Mouse (Mus musculus) heart, postnatal 0 days (tissue): ENCODE measurements at regions not wholly inside any gene's neighbourhood (a gene's known extent, or its start where the extent isn't known, plus 50 kb on each side); places are given as distances from the start of the nearest gene placed in this dataset.
A peak's percentile ranks its signal among the peaks of the same experiment; 100 is the strongest.

Source experiments
- ATAC-seq: fragments of 200-750 bp; cut with Nextera tagmentation; 2 replicates; pipeline ENCODE4 v1.8.0; 2017; ENCODE audit warnings: low read depth, moderate number of reproducible peaks, moderate library complexity; ENCODE audit not compliant: insufficient read depth
- DNase-seq: peaks from one replicate; pipeline ENCODE4 v3.0.0-alpha.2; 2016; ENCODE audit warnings: low spot score
- H3K27ac ChIP-seq: fragments of 300-500 bp; sonication (generic); 2 replicates; pipeline ENCODE4 v1.5.1; 2014; ENCODE audit warnings: low read depth, mild to moderate bottlenecking
- H3K27me3 ChIP-seq: fragments of 300-500 bp; sonication (generic); 2 replicates; pipeline ENCODE4 v1.6.1; 2014; ENCODE audit warnings: low read length, mixed read lengths; ENCODE audit not compliant: control insufficient read depth, insufficient read depth
- H3K36me3 ChIP-seq: fragments of 300-500 bp; sonication (generic); replicated peaks from 2 replicates; pipeline ENCODE4 v1.6.1; 2014; ENCODE audit warnings: low read length, mixed read lengths; ENCODE audit not compliant: control insufficient read depth, insufficient read depth
- H3K4me1 ChIP-seq: fragments of 300-500 bp; sonication (generic); 2 replicates; pipeline ENCODE4 v1.6.1; 2014; ENCODE audit warnings: antibody characterized with exemption; ENCODE audit not compliant: control insufficient read depth, insufficient read depth
- H3K4me2 ChIP-seq: fragments of 300-500 bp; sonication (generic); 2 replicates; pipeline ENCODE4 v1.6.1; 2014; ENCODE audit warnings: low read depth, mild to moderate bottlenecking, low read length, moderate library complexity
- H3K4me3 ChIP-seq: fragments of 300-500 bp; sonication (generic); 2 replicates; pipeline ENCODE4 v1.5.1; 2014; ENCODE audit warnings: low read depth, low read length
- H3K9ac ChIP-seq: fragments of 300-500 bp; sonication (generic); replicated peaks from 2 replicates; pipeline ENCODE4 v1.6.1; 2014; ENCODE audit warnings: low read depth, low read length, mixed read lengths
- H3K9me3 ChIP-seq: fragments of 300-500 bp; sonication (generic); replicated peaks from 2 replicates; pipeline ENCODE4 v1.6.1; 2016; ENCODE audit warnings: low read length; ENCODE audit not compliant: control insufficient read depth
- CTCF ChIP-seq: IDR thresholded peaks from 2 replicates; pipeline ENCODE4 v1.5.1; 2016; ENCODE audit warnings: antibody characterized with exemption, control low read depth, low read depth
- EP300 ChIP-seq: IDR thresholded peaks from 2 replicates; pipeline ENCODE4 v1.6.1; 2016; ENCODE audit warnings: antibody characterized with exemption, low read depth
- WGBS: fragments of 180-500 bp; shearing (Covaris S2); extraction: QIAGEN DNeasy Blood & Tissue Kit; methylation state at CpG from one replicate; pipeline ENCODE4 v1.1.7; 2014; 5-methylcytosine and 5-hydroxymethylcytosine counted together

DNA sequence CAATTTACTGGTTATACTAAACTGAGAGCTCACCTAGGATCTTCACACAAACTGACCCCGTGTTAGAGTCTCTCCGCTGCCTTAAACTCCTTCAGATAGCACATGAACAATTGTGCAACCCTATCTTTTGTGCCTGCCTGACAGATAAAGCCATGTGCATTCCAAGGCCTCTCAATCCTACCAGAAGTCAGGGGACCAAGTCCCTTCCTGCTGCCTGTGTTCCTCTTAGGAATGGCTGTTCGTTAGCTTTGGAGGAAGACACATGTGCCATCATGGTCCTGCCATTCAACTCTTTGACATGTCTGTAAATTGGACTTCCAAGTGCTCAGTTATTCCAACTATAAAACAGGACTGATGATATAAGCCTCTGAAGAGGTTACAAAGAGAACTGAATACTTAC is 161.4 kb upstream of the Cpeb2 start:
- Histone ChIP-seq H3K4me1 (no peaks in the 10 kb centered on the region), H3K27ac (no peak overlapping the region), H3K9ac (no peak overlapping the region), H3K4me2 (no peak overlapping the region), H3K4me3 (no peak overlapping the region), H3K36me3 (no peaks in the 10 kb centered on the region), H3K9me3 (no peaks in the 10 kb centered on the region), H3K27me3 (no peaks in the 10 kb centered on the region)
- ATAC-seq, result no peak
- no peak for DNase-seq
- TF ChIP-seq CTCF (no peak), EP300 (no peak)
- WGBS, result 63% methylated on average over 3 of the region's 3 CpGs

DNA sequence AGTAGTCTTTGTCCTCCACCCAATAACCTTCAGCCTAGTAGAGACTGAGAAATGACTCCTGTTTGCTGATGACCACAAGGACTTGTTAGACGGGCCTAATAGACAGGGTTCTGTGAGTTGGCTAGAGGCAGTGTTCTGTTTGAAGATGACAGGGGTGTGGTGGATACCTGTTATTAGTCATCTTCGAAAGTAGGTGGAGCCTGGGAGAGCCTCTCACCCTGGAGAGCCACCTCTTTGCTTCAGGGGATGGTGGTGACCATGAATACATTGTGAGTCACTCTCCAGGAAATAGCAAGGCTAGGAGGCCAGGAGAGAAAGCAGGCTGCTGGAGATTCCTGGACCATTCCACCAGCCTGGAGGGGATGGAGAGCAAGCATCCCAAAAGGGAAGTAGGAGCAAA is 160.6 kb upstream of the Cpeb2 start:
- Histone ChIP-seq H3K4me2 (no peak overlapping the region), H3K9me3 (no peaks in the 10 kb centered on the region), H3K27ac (no peak overlapping the region), H3K4me3 (no peak overlapping the region), H3K36me3 (no peaks in the 10 kb centered on the region), H3K27me3 (no peaks in the 10 kb centered on the region), H3K4me1 (no peaks in the 10 kb centered on the region), H3K9ac (no peak overlapping the region)
- DNase-seq (no peak), ATAC-seq (no peak)
- WGBS, result 77% methylated on average over 2 of the region's 2 CpGs
- TF ChIP-seq CTCF (no peak), EP300 (no peak)

DNA sequence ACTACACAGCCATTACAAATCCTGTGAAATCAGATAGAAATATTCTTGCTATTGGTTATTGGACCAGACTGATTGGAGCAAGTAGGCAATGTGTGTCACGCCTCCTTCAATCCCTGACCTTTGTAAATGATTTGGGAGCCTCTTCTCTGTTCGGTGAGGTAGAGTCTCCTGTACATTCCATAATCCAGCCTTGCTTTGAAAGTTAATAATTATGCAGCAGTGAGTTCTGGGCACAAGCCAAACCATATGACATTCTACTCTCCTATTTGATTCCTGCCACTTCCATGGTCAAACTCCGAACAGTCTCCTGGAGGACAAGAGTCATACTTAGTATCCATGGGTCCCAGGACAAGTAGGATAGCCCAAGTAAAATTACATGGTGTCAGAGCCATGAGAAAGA is 158.4 kb upstream of the Cpeb2 start:
- H3K9me3 ChIP-seq, result no peaks in the 10 kb centered on the region
- no peak for TF ChIP-seq EP300
- no peak for TF ChIP-seq CTCF
- H3K4me3 ChIP-seq, result no peak overlapping the region
- H3K27me3 ChIP-seq, result no peaks in the 10 kb centered on the region
- H3K27ac ChIP-seq, result no peak overlapping the region
- 79% methylated on average over 3 of the region's 3 CpGs for WGBS
- no peak for ATAC-seq
- H3K4me1 ChIP-seq, result no peaks in the 10 kb centered on the region
- H3K9ac ChIP-seq, result no peak overlapping the region
- DNase-seq, result no peak
- H3K36me3 ChIP-seq, result no peaks in the 10 kb centered on the region
- no peak overlapping the region for H3K4me2 ChIP-seq

DNA sequence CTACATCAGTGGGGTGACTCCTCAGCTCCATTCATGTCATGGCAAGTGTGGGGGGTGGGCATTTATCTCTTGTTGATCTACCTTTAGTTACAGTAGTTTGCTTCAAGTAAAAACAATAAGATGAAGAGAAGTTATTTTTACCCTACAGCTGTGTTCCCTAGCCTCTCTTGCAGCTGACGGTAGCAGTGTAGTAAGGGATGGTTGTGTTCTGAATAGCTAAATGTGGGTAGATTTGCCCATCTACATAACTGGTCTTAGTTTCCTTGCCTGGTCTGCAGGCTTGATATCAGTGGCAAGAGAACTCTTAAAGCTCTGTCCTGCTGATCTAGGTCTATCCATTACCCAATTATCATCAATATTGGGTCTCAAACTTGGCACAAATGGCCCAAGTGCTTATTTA is 152.7 kb upstream of the Cpeb2 start:
- H3K4me3 ChIP-seq, result no peak overlapping the region
- ATAC-seq, result no peak
- WGBS, result 72% methylated on average over 1 of the region's 1 CpGs
- H3K36me3 ChIP-seq, result no peaks in the 10 kb centered on the region
- no peak overlapping the region for H3K4me2 ChIP-seq
- no peak overlapping the region for H3K27ac ChIP-seq
- no peaks in the 10 kb centered on the region for H3K9me3 ChIP-seq
- TF ChIP-seq CTCF (no peak), EP300 (no peak)
- DNase-seq, result no peak
- H3K4me1 ChIP-seq, result peaks cover 10% of the 10 kb centered on the region
- H3K9ac ChIP-seq, result no peak overlapping the region
- no peaks in the 10 kb centered on the region for H3K27me3 ChIP-seq

DNA sequence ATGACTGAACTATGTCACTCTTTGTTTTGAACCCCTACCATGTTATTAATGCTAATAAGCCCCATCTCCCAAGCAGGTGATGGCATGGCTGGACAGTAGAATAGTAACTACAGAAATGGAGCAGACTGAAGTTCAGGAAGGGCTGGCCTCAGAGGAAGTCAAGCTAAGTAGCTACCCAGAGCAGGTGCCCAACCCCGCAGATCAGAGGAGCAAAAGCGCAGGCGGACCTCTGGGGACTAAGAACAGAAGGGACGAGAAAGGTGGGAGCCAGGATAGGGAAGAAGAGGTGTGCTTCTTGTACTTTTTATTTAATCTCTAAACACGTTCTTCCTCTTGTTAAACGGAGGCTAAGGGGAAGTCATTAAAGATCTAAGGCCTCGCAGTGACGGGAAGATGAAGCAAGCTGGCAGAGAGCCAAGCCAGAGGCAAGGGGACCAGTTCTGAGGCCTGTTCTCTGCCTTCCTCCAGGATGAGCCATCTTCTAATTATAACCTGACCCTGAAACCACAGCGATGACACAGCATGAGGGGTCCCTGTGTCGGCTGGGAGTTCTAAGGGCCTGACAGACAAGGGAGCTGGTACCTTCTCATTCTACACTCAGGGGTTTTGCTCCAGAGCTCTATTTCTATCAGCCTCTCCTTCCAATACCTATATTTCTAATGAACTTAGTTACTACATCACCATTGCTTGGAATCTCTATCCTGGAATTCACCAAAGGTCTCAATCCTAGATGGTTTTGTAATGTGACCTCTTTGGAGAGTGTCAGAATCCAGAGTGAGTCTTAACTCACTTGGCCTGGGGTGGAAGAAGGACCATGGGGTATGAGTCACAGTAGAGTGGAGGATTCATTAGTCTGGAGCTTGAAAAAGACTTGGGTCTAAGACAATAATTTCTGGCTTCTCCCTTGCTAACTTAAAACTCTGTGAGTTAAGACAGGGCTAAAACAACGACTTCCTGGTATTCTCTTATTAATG is 151.1 kb upstream of the Cpeb2 start:
- Histone ChIP-seq H3K9ac (no peak overlapping the region), H3K27me3 (no peaks in the 10 kb centered on the region), H3K4me2 (no peak overlapping the region), H3K4me1 (peaks cover 10% of the 10 kb centered on the region), H3K9me3 (no peaks in the 10 kb centered on the region), H3K27ac (no peak overlapping the region), H3K36me3 (no peaks in the 10 kb centered on the region), H3K4me3 (no peak overlapping the region)
- peak; percentile 54 for DNase-seq
- TF ChIP-seq CTCF (no peak), EP300 (no peak)
- 31% methylated on average over 11 of the region's 11 CpGs for WGBS
- ATAC-seq, result peak; percentile 68

DNA sequence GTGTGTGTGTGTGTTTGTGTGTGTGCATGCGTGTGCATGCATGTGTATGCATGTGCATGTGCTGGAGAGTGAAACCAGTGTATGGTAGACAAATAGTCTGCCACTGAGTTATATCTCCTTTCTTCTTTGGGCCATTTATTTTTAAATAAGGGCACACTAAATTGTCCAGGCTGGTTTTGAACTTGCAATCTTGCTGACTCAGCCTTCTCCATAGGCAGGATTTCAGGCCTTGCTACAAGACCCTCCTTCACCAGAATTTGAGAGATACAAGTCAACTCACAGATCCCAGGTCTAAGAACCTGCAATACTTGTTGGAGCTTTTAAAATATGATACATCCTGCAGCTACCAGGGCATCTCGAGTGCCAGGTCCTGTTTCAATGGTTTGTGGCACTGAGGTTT is 145.9 kb upstream of the Cpeb2 start:
- no peak overlapping the region for H3K4me3 ChIP-seq
- ATAC-seq (no peak), DNase-seq (no peak)
- 76% methylated on average over 2 of the region's 2 CpGs for WGBS
- H3K4me1 ChIP-seq, result peaks cover 18% of the 10 kb centered on the region
- H3K27ac ChIP-seq, result no peak overlapping the region
- no peaks in the 10 kb centered on the region for H3K27me3 ChIP-seq
- no peak for TF ChIP-seq EP300
- TF ChIP-seq CTCF, result no peak
- H3K9ac ChIP-seq, result no peak overlapping the region
- H3K4me2 ChIP-seq, result no peak overlapping the region
- H3K9me3 ChIP-seq, result no peaks in the 10 kb centered on the region
- no peaks in the 10 kb centered on the region for H3K36me3 ChIP-seq
